Mouse (Mus musculus): ENCODE results near the gene Usp54.
"Not testable (repeated sequence)": the region's sequence is repeated elsewhere in the genome, so short reads cannot be mapped to it uniquely, and the experiment has no call there.

The Usp54 gene

DNA sequence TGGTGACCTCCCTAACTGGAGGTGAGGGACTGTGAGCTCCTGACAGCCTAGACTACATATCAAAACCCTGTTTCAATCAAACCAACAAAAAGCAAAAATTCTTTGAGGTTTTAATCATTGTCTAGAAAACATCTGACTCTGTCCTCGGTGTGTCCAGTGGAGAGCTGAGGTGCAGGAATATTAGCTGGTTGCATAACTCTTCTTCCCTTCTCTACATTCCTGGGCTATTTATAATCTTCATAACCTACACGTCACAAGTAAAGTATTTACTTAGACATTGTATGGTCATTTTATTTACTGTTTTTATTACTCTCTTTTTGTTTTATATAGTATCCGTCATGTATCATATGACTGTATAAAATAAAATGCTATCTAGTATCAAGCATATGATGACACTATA is 31.3 kb downstream of the Usp54 start:
- no peak for DNase-seq (ENCODE audit: low spot score)

GRCm38 (mm10) chr14:20607396-20608126 is 33.3 kb downstream of the Usp54 start:
- DNase-seq (ENCODE audit: low spot score), result no peak

GRCm38 (mm10) chr14:20601287-20601686 is 39.6 kb downstream of the Usp54 start:
- no peak for DNase-seq (ENCODE audit: low spot score)

GRCm38 (mm10) chr14:20600203-20600602 is 40.7 kb downstream of the Usp54 start:
- DNase-seq (ENCODE audit: low spot score), result no peak

- no peak for DNase-seq (ENCODE audit: low spot score)
Observed at GRCm38 (mm10) chr14:20599542-20599941, 41.3 kb downstream of the Usp54 start.

DNA sequence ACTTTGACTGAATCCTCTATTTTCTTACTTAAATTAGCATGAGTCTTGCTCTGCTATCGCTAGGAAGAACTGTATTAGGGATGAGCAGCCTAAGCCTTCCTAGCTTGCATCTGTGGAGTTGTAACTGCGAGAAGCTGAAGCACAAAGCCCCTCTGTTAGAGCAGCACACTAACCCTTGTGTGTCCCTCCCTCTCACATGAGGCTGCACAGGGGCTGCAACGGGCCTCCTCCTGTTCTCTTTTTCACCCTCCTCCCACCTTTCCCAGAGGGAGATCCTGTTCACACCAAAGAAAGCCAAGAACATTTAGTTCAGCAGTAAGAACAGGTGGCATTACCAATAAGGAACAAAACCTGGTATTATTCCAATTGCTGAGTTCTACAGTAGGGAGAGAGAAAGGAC is 45.1 kb downstream of the Usp54 start:
- DNase-seq (ENCODE audit: low spot score), result no peak

GRCm38 (mm10) chr14:20587458-20587857 is 53.4 kb downstream of the Usp54 start:
- no peak for DNase-seq (ENCODE audit: low spot score)

- no peak for DNase-seq (ENCODE audit: low spot score)
Observed at GRCm38 (mm10) chr14:20578822-20579407, 61.9 kb downstream of the Usp54 start.

- peak; percentile 59 for DNase-seq (ENCODE audit: low spot score)
Observed at GRCm38 (mm10) chr14:20576179-20576578, 64.7 kb downstream of the Usp54 start.

- DNase-seq (ENCODE audit: low spot score), result not testable (repeated sequence)
Observed at GRCm38 (mm10) chr14:20573196-20573595, 67.7 kb downstream of the Usp54 start.

- DNase-seq (ENCODE audit: low spot score), result no peak
Observed at GRCm38 (mm10) chr14:20565256-20566021, 75.4 kb downstream of the Usp54 start.

GRCm38 (mm10) chr14:20564692-20565091 is 76.2 kb downstream of the Usp54 start:
- no peak for DNase-seq (ENCODE audit: low spot score)

DNA sequence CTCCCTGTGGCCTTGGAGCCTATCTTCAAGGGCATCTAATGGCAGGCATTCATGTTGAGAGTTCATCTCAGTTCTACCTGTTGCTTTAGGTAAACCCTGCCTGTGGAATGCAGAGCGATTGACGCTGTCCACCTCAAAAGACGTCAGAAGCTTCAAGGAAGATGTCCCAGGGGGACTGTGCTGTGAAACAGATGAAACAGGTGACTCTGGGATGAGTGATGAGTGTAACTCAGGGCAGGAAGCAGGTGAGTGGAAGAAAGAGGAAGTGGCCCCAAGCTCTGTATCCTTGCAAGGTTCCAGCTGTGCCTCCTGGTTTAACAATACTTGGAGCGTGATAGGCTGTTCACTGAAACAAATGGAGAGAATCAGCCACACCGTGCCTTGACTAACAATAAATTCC is 79.0 kb downstream of the Usp54 start:
- no peak for DNase-seq (ENCODE audit: low spot score)

GRCm38 (mm10) chr14:20550136-20550535 is 90.7 kb downstream of the Usp54 start:
- no peak for DNase-seq (ENCODE audit: low spot score)

GRCm38 (mm10) chr14:20546415-20546814 is 94.4 kb downstream of the Usp54 start, which contains the start of gene Ppp3cb:
Gene Ppp3cb, minus strand, starts transcription at chr14:20546573.
- DNase-seq (ENCODE audit: low spot score), result peak; percentile 95

GRCm38 (mm10) chr14:20545529-20546331 is 95.1 kb downstream of the Usp54 start:
- DNase-seq (ENCODE audit: low spot score), result peak; percentile 95

- DNase-seq (ENCODE audit: low spot score), result no peak
Observed at GRCm38 (mm10) chr14:20544467-20545411, 96.1 kb downstream of the Usp54 start.

GRCm38 (mm10) chr14:20529643-20530042 is 111.2 kb downstream of the Usp54 start:
- no peak for DNase-seq (ENCODE audit: low spot score)

- DNase-seq (ENCODE audit: low spot score), result no peak
Observed at GRCm38 (mm10) chr14:20520179-20520578, 120.7 kb downstream of the Usp54 start.

GRCm38 (mm10) chr14:20508424-20508823 is 132.4 kb downstream of the Usp54 start:
- DNase-seq (ENCODE audit: low spot score), result no peak

GRCm38 (mm10) chr14:20502966-20503365 is 137.9 kb downstream of the Usp54 start:
- DNase-seq (ENCODE audit: low spot score), result no peak
